ENCODE assay signal across 7 mouse cellular contexts in the genomic region with DNA sequence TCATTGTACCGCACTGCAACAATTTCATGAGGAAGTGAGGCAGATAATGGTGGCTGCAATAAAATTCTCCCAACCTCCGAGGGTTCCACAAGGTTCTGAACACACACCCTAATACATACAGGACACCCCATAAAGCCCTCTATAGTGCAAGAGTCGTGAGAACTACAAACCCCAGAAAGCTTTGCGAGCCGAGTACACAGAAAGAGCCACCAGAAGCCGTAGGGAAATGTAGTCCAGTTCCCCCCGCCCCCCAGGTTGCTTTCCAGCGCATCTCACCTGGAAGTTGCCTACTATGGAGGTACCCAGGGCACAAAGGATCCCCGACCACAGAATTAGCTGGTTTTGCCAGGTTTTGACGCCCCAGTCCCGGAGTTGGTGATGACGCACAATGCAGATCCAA. TPM values are rescaled to one million over a fixed set of nuclear protein-coding genes. Genes with fewer than 3 reads are reported as not detected.
A peak's percentile ranks its signal among the peaks of the same experiment; 100 is the strongest.
DNase-seq lines count a peak whose midpoint lies in the region; ATAC-seq and TF ChIP-seq lines count a peak whose summit lies in the region.

No protein-coding gene starts in this region.

- peak overlapping the region; percentile 49; the same call in 1 of the 2 replicates for H3K4me3 ChIP-seq in spleen, adult 2 months (ENCODE audit: extremely low read depth, insufficient read depth, insufficient read length)
- H3K4me3 ChIP-seq in embryonic facial prominence, embryonic 10.5 days, result peak overlapping the region; percentile 45
- H3K4me3 ChIP-seq in hindbrain, embryonic 15.5 days, result peak overlapping the region; percentile 25
- peak overlapping the region; percentile 28; the same call in 1 of the 2 replicates for H3K4me3 ChIP-seq in liver, embryonic 11.5 days (ENCODE audit: low read depth, low read length)
- peak overlapping the region; percentile 32 for H3K4me3 ChIP-seq in midbrain, embryonic 16.5 days (ENCODE audit: low read depth, low read length)

- no peaks in the 10 kb centered on the region; the same call in 1 of the 2 replicates for H3K36me3 ChIP-seq in spleen, adult 2 months (ENCODE audit: control insufficient read depth, insufficient read depth, low read length)
- H3K36me3 ChIP-seq in embryonic facial prominence, embryonic 10.5 days (replicated peaks), result no peaks in the 10 kb centered on the region
- H3K36me3 ChIP-seq in hindbrain, embryonic 15.5 days, result no peaks in the 10 kb centered on the region
- no peaks in the 10 kb centered on the region for H3K36me3 ChIP-seq in liver, embryonic 11.5 days (ENCODE audit: control insufficient read depth, insufficient read depth, low read length)
- H3K36me3 ChIP-seq in midbrain, embryonic 16.5 days (ENCODE audit: control insufficient read depth, insufficient read depth, low read length), result no peaks in the 10 kb centered on the region

- no peaks in the 10 kb centered on the region for H3K27me3 ChIP-seq in spleen, adult 2 months (ENCODE audit: control insufficient read depth, insufficient read depth, low read length)
- H3K27me3 ChIP-seq in embryonic facial prominence, embryonic 10.5 days (replicated peaks; ENCODE audit: low read depth, poor library complexity, severe bottlenecking), result no peaks in the 10 kb centered on the region
- no peaks in the 10 kb centered on the region for H3K27me3 ChIP-seq in hindbrain, embryonic 15.5 days
- H3K27me3 ChIP-seq in liver, embryonic 11.5 days (replicated peaks; ENCODE audit: control insufficient read depth, insufficient read depth, low read length), result no peaks in the 10 kb centered on the region
- H3K27me3 ChIP-seq in midbrain, embryonic 16.5 days (ENCODE audit: control insufficient read depth, insufficient read depth, low read depth, low read length), result no peaks in the 10 kb centered on the region

- ATAC-seq in hindbrain, embryonic 15.5 days (ENCODE audit: low FRiP score, low read depth), result peak; percentile 79
- peak; percentile 59; the same call in 1 of the 2 replicates for ATAC-seq in liver, embryonic 11.5 days (replicated peaks; ENCODE audit: low FRiP score)
- ATAC-seq in midbrain, embryonic 16.5 days, result peak; percentile 81

- H3K4me2 ChIP-seq in hindbrain, embryonic 15.5 days, result peak overlapping the region; percentile 55
- H3K4me2 ChIP-seq in liver, embryonic 11.5 days, result peak overlapping the region; percentile 62
- peak overlapping the region; percentile 65 for H3K4me2 ChIP-seq in midbrain, embryonic 16.5 days (ENCODE audit: low read length)

- H3K9me3 ChIP-seq in embryonic facial prominence, embryonic 10.5 days, result no peaks in the 10 kb centered on the region
- H3K9me3 ChIP-seq in hindbrain, embryonic 15.5 days, result no peaks in the 10 kb centered on the region
- no peaks in the 10 kb centered on the region for H3K9me3 ChIP-seq in liver, embryonic 11.5 days (ENCODE audit: control insufficient read depth, low read length)
- H3K9me3 ChIP-seq in midbrain, embryonic 16.5 days (replicated peaks; ENCODE audit: control insufficient read depth, low read length, poor library complexity, severe bottlenecking), result no peaks in the 10 kb centered on the region

- H3K4me1 ChIP-seq in spleen, adult 2 months (ENCODE audit: control insufficient read depth, insufficient read depth, insufficient read length), result peaks cover 5% of the 10 kb centered on the region; the same call in 1 of the 2 replicates
- no peaks in the 10 kb centered on the region for H3K4me1 ChIP-seq in embryonic facial prominence, embryonic 10.5 days
- no peaks in the 10 kb centered on the region for H3K4me1 ChIP-seq in hindbrain, embryonic 15.5 days (replicated peaks)
- H3K4me1 ChIP-seq in liver, embryonic 11.5 days (replicated peaks; ENCODE audit: control insufficient read depth, insufficient read depth, low read length), result no peaks in the 10 kb centered on the region; the same call in 1 of the 2 replicates
- H3K4me1 ChIP-seq in midbrain, embryonic 16.5 days (ENCODE audit: control insufficient read depth, insufficient read depth, low read length), result no peaks in the 10 kb centered on the region

- no peak for TF ChIP-seq CTCF in spleen, adult 2 months (IDR thresholded peaks at IDR 0.05; ENCODE audit: extremely low read depth, insufficient read depth, insufficient read length, insufficient replicate concordance)

- peak in 1 of 2 experiments; percentile 42 for DNase-seq in spleen, adult 2 months (ENCODE audit: low read depth in 1 of 2, low spot score in 2 of 2)
- DNase-seq in spleen, postnatal 4 days (ENCODE audit: low spot score in 2 of 2), result no peak
- no peak for DNase-seq in embryonic facial prominence, embryonic 10.5 days (ENCODE audit: low spot score)
- no peak for DNase-seq in liver, embryonic 11.5 days (ENCODE audit: low spot score)
- peak; percentile 41 for DNase-seq in thymus, postnatal 4 days

- H3K9ac ChIP-seq in hindbrain, embryonic 15.5 days, result peak overlapping the region; percentile 28; the same call in 1 of the 2 replicates
- H3K9ac ChIP-seq in liver, embryonic 11.5 days (ENCODE audit: low read depth, low read length), result 0 out of 2 replicates have a peak overlapping the region, but pooled peaks have one; percentile 16
- no peak overlapping the region for H3K9ac ChIP-seq in midbrain, embryonic 16.5 days (ENCODE audit: low read depth, low read length)

- no peak for TF ChIP-seq POLR2A in spleen, adult 2 months (IDR thresholded peaks at IDR 0.05; ENCODE audit: low read depth, low read length)

- peak overlapping the region; percentile 37; the same call in 1 of the 2 replicates for H3K27ac ChIP-seq in spleen, adult 2 months (ENCODE audit: insufficient read depth, low read length)
- no peak overlapping the region for H3K27ac ChIP-seq in embryonic facial prominence, embryonic 10.5 days (replicated peaks)
- no peak overlapping the region for H3K27ac ChIP-seq in hindbrain, embryonic 15.5 days (replicated peaks)
- H3K27ac ChIP-seq in liver, embryonic 11.5 days (ENCODE audit: low read depth, low read length), result no peak overlapping the region
- no peak overlapping the region for H3K27ac ChIP-seq in midbrain, embryonic 16.5 days (ENCODE audit: low read length)

- 46% methylated on average over 12 of the region's 12 CpGs for WGBS in spleen, adult 2 months
- WGBS in embryonic facial prominence, embryonic 10.5 days, result 39% methylated on average over 12 of the region's 12 CpGs
- WGBS in hindbrain, embryonic 15.5 days, result 45% methylated on average over 12 of the region's 12 CpGs
- WGBS in liver, embryonic 11.5 days, result 35% methylated on average over 12 of the region's 12 CpGs
- 38% methylated on average over 12 of the region's 12 CpGs for WGBS in midbrain, embryonic 16.5 days

RNA-seq across cellular contexts. Expression of gene Tmem150b, which starts 1.5 kb away (rescaled TPM):
- 3.8 and 3.9 TPM in 2 replicates for polyA plus RNA-seq in spleen, adult 2 months (2012; rRNA removed)
- polyA plus RNA-seq in embryonic facial prominence, embryonic 10.5 days (2016; fragmentation: Nextera tagmentation; extraction: Ambion mirVana), result 0.14 and 0.20 TPM in 2 replicates
- polyA plus RNA-seq in hindbrain, embryonic 15.5 days (2015; fragmentation: Nextera tagmentation; extraction: Ambion mirVana), result 0.12 and 0.27 TPM in 2 replicates
- polyA plus RNA-seq in liver, embryonic 11.5 days (2014; fragmentation: Nextera tagmentation; extraction: Ambion mirVana), result 0.16 TPM in 1 of 2 replicates, not detected in the other
- polyA plus RNA-seq in midbrain, embryonic 16.5 days (2015; fragmentation: Nextera tagmentation; extraction: Ambion mirVana), result 0.25 TPM in 1 of 2 replicates, not detected in the other

RNA-seq across cellular contexts. Expression of gene Kmt5c, which starts 16.4 kb away (rescaled TPM):
- 105 and 138 TPM in 2 replicates for polyA plus RNA-seq in spleen, adult 2 months (2012; rRNA removed)
- 102 and 103 TPM in 2 replicates for polyA plus RNA-seq in embryonic facial prominence, embryonic 10.5 days (2016; fragmentation: Nextera tagmentation; extraction: Ambion mirVana)
- 57.4 and 61.8 TPM in 2 replicates for polyA plus RNA-seq in hindbrain, embryonic 15.5 days (2015; fragmentation: Nextera tagmentation; extraction: Ambion mirVana)
- 88.8 and 97.1 TPM in 2 replicates for polyA plus RNA-seq in liver, embryonic 11.5 days (2014; fragmentation: Nextera tagmentation; extraction: Ambion mirVana)
- polyA plus RNA-seq in midbrain, embryonic 16.5 days (2015; fragmentation: Nextera tagmentation; extraction: Ambion mirVana), result 58.5 and 61.1 TPM in 2 replicates

RNA-seq across cellular contexts. Expression of gene Cox6b2, which starts 29.4 kb away (rescaled TPM):
- 14.5 and 44.8 TPM in 2 replicates for polyA plus RNA-seq in spleen, adult 2 months (2012; rRNA removed)
- 42.5 and 46.0 TPM in 2 replicates for polyA plus RNA-seq in embryonic facial prominence, embryonic 10.5 days (2016; fragmentation: Nextera tagmentation; extraction: Ambion mirVana)
- polyA plus RNA-seq in hindbrain, embryonic 15.5 days (2015; fragmentation: Nextera tagmentation; extraction: Ambion mirVana), result 24.1 and 28.1 TPM in 2 replicates
- 111 and 116 TPM in 2 replicates for polyA plus RNA-seq in liver, embryonic 11.5 days (2014; fragmentation: Nextera tagmentation; extraction: Ambion mirVana)
- 19.3 and 21.3 TPM in 2 replicates for polyA plus RNA-seq in midbrain, embryonic 16.5 days (2015; fragmentation: Nextera tagmentation; extraction: Ambion mirVana)

RNA-seq across cellular contexts. Expression of gene Brsk1, which starts 33.1 kb away (rescaled TPM):
- polyA plus RNA-seq in spleen, adult 2 months (2012; rRNA removed), result 0.84 and 1.3 TPM in 2 replicates
- 2.0 and 2.2 TPM in 2 replicates for polyA plus RNA-seq in embryonic facial prominence, embryonic 10.5 days (2016; fragmentation: Nextera tagmentation; extraction: Ambion mirVana)
- 7.1 and 8.7 TPM in 2 replicates for polyA plus RNA-seq in hindbrain, embryonic 15.5 days (2015; fragmentation: Nextera tagmentation; extraction: Ambion mirVana)
- polyA plus RNA-seq in liver, embryonic 11.5 days (2014; fragmentation: Nextera tagmentation; extraction: Ambion mirVana), result 0.66 and 1.0 TPM in 2 replicates
- polyA plus RNA-seq in midbrain, embryonic 16.5 days (2015; fragmentation: Nextera tagmentation; extraction: Ambion mirVana), result 7.5 and 7.8 TPM in 2 replicates

RNA-seq across cellular contexts. Expression of gene Hspbp1, which starts 38.6 kb away (rescaled TPM):
- polyA plus RNA-seq in spleen, adult 2 months (2012; rRNA removed), result 32.2 and 37.3 TPM in 2 replicates
- 131 and 136 TPM in 2 replicates for polyA plus RNA-seq in embryonic facial prominence, embryonic 10.5 days (2016; fragmentation: Nextera tagmentation; extraction: Ambion mirVana)
- 168 and 171 TPM in 2 replicates for polyA plus RNA-seq in hindbrain, embryonic 15.5 days (2015; fragmentation: Nextera tagmentation; extraction: Ambion mirVana)
- 132 and 137 TPM in 2 replicates for polyA plus RNA-seq in liver, embryonic 11.5 days (2014; fragmentation: Nextera tagmentation; extraction: Ambion mirVana)
- polyA plus RNA-seq in midbrain, embryonic 16.5 days (2015; fragmentation: Nextera tagmentation; extraction: Ambion mirVana), result 169 and 181 TPM in 2 replicates
